Mouse (Mus musculus) embryonic fibroblast, embryonic 13.5 days (primary cell): ENCODE measurements around the gene Slc35e3.

Source experiments
- CTCF ChIP-seq: IDR thresholded peaks from 2 replicates; pipeline ENCODE4 v1.5.1; 2011; ENCODE audit warnings: mild to moderate bottlenecking, control low read depth, low read length, moderate library complexity, borderline replicate concordance; ENCODE audit not compliant: insufficient read depth
- POLR2A ChIP-seq: IDR thresholded peaks from 2 replicates; pipeline ENCODE4 v1.6.1; 2011; ENCODE audit warnings: low read depth, mild to moderate bottlenecking, control low read depth, low read length, moderate library complexity

DNA sequence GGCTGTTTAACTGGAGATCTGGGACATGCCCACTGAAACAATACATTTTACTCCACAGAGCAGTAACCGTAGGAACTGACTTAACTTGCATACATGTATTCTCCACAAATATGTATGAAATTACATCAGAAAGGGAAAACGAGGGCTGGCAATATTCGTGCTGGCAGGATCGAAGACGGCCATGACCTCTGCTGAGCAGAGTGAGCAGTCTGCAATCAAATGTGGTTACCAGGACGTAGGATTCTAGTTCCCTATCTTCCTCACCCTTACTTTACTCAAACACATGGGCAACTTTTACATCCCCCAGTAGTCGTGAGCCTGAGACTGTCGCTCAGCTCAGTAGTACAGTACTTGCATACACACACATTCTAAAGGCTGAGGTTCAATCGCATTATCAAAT is 37.3 kb downstream of the Slc35e3 start:
- TF ChIP-seq CTCF: no peak
- TF ChIP-seq POLR2A: peak; percentile 48
